Mouse (Mus musculus) lung, adult 2 months (tissue): Measurements from ENCODE around the gene Fli1.
A peak's percentile ranks its signal among the peaks of the same experiment; 100 is the strongest.

Experiments
- CTCF ChIP-seq: fragments of 200-500 bp; IDR thresholded peaks from 2 replicates; pipeline ENCODE4 v1.5.1; 2011; ENCODE audit warnings: mild to moderate bottlenecking, low read length, control low read depth; ENCODE audit not compliant: insufficient read depth
- POLR2A ChIP-seq: fragments of 200-500 bp; IDR thresholded peaks from 2 replicates; pipeline ENCODE4 v1.6.1; 2011; ENCODE audit warnings: low read depth, mild to moderate bottlenecking, control low read depth, low read length, borderline replicate concordance; ENCODE audit errors: extremely low read depth

GRCm38 (mm10) chr9:32591732-32592582 is 49.3 kb upstream of the Fli1 start:
- TF ChIP-seq POLR2A: no peak
- TF ChIP-seq CTCF: peak; percentile 74
